Mouse (Mus musculus): ENCODE measurements around the gene Myo1d. TPM values are rescaled to one million over a fixed set of nuclear protein-coding genes. Genes with fewer than 3 reads are reported as not detected.

The Myo1d gene
- polyA plus RNA-seq, 3 experiments from 2014 or later, result 0.71 to 0.86 (median 0.77) TPM

DNA sequence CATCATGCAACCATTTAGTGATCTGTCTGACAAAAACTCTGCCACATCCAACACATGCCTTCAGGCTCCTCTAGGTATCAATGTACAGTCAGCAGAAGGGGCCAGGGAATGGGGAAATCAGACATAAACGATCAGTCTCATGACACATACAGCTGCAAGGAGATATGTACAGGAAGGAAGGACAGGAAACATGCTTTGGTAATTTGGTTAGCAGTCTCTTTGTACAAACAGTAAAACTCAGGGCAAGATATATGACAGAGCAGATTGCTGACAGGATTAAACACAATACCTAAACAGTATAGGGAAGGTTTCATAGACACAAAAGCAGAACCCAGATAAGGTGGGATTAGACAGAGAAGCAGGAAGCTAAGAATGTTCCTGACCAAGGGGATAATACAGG is 60.8 kb downstream of the Myo1d start:
- no peak for ATAC-seq

DNA sequence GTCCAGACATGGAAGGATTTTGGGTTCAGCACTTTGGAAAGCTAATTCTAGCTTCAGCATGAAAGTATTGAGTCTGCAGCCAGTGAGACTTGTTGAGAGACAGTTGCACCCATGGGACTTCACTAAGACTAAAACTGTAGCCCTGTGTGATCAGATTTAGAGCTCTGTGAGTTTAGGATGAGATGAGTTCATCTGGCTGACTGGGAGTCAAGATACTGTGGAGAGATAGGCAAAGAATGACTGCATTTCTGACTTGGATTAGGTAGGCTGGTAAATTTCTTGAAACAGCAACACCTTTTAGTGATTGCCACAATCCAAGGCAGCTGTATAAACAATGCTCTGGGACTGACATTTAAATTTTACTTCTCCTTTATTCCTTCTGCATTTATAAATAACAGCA is 61.8 kb downstream of the Myo1d start:
- ATAC-seq, result no peak

DNA sequence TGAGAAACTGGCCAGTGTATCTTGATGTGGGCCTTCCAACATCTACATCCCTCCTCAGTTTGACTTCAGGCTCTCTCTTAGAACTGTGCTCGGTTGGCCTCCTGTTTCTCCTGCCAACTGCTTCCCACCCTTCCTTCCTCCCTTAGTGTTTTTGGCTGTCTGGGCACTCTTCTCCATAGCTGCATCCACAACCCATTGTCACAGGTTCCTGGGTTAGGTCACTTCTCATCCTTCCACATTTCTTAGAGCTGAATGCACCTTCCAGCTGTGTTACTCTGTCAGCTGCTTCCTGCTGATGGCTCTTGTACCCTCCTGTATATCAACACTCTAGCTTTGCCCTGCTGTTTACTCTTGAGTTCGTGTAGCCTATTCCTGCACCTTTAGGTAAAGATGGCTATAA is 64.7 kb downstream of the Myo1d start:
- no peak for ATAC-seq

DNA sequence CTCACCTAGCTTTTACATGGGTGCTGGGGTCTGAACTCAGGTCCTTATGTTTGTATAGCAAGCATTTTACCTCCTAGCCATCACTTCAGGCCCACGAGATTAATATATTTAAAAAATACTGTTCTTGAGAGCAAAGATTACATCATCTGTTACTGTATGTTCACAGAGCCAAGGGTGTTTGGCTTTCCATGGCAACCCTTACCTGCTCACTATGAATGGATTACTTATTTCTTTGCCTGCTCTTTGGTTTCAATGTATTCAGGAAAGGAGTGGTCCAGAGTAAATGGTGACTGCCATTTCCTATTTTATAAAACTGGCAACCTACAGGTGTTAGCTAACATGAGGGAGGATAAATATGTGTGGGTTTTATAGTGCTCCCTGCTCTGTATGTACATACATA is 66.1 kb downstream of the Myo1d start:
- no peak for ATAC-seq

DNA sequence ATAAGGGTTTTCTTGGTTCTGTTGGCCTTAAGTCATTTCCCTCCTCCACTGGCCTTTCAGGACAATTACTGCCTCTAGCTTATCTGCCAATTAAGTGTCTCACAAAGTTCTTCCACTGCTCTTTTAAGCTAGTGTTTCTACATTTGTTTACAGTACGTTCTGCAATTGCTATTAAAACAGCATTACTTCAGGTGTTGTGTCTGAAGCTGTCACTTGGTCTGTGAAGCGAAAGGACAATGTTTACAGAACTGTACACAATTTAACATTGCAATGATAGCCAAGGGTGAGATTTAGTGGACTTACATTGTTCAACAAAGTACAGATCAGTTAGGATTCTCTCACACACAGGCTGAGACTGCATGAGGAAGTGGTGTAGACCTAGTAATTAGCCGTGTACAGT is 67.6 kb downstream of the Myo1d start:
- no peak for ATAC-seq

DNA sequence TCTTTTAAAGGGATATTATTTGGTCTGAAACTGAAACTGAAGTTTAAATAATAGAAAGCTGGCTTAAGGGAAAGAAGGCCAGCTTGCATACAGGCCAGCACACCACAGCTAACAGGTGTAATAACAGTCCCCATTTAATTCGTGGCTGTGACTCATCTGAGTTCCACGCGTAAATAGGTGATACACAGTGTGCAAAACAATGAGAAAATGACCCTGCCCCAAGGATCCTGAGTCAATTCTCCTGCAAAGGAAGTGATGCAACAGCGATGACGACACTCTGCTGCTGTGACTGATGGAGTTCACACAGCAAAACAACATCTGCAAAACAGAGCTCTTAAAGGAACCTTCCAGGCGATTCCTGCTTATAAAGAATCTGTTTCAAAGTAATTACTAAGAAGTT is 68.5 kb downstream of the Myo1d start:
- no peak for ATAC-seq

DNA sequence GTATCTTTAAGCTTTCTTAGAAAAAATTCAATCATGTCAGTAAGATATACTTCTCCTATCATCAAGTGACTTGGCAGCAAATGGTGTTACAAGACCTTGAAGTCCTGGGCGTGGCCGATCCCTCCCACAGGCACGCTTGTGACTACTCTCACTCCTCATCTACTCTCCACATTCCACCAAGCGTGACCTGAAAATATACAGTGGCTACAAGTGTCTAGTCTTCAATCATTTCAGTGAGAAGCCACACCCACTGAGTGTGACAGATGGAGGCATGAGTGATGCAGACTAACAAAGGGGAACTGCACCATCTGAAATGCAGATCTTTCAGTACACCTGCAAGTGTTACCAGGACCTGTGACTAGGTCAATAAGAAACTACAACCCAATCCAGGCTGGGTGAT is 79.2 kb downstream of the Myo1d start:
- ATAC-seq, result no peak

DNA sequence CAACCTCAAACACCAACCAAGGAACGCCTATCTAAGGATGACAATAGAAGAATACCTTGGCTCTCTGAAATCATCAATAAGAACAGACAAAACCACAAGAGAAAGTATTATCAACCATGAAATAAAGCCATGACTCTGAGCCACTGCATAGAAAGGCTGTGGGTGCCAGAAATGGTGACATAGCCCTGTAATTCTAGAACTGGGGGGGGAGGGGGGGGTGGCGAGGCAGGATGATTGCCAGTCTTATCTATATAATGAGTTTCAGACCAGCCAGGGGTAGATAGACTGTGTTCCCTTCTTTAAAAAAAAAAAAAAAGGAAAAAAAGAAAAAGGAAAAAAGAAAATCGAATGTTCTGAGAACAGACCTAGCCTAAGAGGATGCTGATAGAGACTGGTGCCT is 81.1 kb downstream of the Myo1d start:
- no peak for ATAC-seq

DNA sequence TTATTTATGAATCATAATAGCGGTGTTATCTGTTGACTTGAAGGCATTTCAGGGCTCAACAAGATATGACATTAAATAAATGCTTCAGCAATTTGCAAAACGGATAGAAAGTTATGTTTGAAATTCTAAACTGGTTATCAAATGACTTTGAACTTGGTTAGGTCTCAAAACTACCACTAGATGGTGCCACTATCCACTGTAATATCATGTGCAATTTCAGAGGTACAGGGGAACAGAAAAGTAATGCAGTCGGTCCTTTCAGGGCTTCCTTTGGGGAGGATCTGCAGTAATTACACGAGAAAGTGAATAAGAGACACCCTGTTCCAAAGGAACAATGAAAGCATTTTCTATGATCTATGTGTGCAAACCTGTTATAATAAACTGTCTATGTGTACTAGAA is 83.5 kb downstream of the Myo1d start:
- no peak for ATAC-seq

DNA sequence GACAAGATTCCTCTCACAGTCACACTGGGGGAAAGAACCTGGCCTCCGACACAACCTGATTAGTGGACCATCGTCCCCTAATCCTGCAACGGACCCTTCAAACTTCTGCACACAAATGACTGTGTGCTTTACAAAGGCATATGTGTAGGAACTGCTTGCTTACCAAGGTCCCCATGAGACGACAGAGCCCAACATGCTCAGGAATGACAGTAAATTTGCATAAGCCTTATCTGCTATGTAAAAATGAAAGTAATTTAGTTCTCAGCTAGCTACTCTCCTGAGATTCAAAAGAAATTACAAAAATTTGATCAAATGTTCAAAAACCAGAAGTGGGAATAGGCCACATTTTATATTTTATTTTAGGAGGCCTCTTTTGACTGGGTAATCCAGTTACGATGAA is 95.2 kb downstream of the Myo1d start:
- no peak for ATAC-seq

DNA sequence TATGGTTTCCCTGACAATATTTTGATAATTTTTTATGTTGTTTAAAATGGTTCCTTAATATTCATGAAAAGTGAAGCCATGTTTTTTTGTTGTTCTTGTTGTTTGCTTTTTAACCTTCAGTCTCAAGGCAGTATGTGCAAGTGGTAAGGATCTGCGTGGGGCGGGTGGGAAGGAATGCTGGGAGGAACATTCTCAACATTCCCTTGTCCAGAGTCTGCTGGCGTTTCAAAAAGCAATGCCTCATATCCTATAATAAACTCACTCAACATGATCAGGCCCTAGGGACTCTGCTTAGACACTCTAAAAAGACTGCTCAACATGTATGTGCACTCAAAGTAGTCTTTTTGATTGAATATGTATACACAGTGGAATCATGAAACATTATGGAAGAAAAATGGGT is 97.1 kb downstream of the Myo1d start:
- no peak for ATAC-seq

DNA sequence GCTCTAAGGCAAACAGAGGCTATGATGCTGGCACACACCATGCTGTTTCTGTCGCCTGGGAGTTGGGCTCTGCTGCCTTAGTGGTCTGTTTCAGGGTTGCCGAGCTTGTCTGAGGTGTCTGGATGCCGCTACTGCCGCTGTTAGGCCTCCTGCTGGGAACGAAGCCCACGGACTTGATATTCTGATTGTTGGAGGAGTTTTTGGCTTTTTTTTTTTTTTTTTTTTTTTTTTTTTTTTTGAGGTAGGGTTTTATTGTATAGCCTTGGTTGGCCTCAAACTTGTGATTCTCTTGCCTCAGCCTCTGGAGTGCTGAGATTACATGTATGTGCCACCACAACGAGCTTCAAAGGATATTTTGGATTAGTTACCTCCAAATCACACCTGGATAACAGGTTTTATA is 106.8 kb downstream of the Myo1d start:
- no peak for ATAC-seq

DNA sequence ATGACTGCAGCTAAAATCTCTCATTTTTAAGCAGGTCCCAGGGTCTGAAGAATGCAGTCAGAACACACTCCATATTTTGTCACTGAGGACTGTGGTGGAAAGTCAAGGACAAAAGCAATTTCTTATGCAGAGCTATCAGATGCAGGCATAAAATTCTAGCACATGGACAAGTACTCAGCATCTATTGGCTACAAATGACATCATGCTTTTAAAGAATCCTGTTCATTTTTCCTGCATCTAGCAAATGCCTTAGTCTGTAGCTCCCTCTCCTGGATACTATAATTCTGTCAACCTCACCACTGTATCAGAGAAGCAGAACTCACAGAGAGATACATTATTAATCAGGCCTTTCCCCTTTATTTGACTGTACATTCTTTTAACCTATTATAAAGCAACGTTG is 109.4 kb downstream of the Myo1d start:
- ATAC-seq, result peak; percentile 63

DNA sequence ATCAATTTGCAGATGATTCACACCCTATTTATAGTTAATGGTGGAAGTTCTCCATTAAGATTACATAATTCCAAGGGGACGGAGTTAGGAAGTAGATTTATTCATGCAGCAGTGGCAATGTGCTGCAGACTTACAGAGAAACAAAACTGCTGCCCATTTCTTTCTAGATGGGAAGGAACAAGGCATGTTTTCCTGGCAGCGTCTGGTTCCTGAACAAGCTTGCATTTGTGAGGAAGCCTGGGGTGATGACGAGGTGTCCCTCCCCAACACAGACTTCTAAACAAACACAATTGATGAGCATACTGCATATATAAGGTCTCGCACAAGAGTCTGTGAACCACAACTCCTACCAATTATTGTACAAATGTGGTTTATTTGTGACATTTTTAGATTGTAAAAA is 109.9 kb downstream of the Myo1d start:
- ATAC-seq, result no peak

DNA sequence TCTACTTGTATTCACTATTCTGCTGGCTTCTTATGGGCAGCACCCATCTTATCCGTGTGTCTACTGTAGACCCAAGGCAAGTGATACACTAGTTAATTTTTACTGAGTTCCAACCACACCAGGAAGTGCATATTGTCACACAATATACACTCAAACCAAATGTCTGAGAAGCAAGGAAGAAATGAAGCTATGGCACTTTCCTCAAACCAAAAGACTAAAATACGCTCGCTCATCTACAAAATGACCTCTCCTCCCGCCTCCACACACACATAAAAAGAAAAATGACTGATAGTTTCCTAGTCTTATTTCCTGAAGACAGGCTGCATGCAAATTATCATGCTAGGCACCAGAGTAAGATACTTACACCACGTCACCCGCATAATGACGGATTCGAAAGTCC is 113.6 kb downstream of the Myo1d start:
- peak; percentile 69 for ATAC-seq

DNA sequence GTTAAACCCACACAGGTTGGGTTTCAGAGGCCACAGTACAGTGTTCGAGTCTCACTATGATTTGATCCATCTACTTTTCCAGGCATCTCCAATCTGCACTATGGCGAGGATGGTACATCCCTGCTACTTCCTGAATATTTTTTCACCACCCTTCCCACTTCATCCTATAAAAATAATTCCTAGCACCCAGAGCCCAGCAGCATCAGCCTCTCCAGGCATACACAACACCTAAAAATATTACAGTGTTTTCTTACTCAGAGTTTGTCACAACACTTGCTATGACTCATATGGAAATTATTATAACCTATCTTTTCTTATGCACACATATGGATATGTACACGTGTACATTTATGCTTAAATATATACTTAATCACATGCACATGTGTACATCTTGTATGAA is 115.6 kb downstream of the Myo1d start:
- no peak for ATAC-seq

DNA sequence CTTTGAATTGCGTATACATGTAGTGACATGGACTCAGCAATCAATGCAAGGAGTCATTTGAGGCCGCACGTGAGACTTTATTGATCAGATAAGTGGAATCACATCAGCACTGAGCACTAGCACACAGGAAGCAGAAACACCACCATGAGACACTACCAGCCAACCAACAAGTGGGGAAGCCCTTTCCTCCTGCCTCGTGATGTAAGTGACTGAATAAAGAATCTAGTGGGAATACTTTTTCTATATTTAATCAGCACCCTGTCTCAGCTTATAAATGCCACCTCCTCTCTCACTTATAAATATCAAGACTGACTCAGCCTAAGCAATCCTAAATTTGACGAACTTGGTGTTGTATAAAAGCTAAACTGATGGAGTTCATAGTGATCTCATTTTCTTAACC is 134.7 kb downstream of the Myo1d start:
- no peak for ATAC-seq

DNA sequence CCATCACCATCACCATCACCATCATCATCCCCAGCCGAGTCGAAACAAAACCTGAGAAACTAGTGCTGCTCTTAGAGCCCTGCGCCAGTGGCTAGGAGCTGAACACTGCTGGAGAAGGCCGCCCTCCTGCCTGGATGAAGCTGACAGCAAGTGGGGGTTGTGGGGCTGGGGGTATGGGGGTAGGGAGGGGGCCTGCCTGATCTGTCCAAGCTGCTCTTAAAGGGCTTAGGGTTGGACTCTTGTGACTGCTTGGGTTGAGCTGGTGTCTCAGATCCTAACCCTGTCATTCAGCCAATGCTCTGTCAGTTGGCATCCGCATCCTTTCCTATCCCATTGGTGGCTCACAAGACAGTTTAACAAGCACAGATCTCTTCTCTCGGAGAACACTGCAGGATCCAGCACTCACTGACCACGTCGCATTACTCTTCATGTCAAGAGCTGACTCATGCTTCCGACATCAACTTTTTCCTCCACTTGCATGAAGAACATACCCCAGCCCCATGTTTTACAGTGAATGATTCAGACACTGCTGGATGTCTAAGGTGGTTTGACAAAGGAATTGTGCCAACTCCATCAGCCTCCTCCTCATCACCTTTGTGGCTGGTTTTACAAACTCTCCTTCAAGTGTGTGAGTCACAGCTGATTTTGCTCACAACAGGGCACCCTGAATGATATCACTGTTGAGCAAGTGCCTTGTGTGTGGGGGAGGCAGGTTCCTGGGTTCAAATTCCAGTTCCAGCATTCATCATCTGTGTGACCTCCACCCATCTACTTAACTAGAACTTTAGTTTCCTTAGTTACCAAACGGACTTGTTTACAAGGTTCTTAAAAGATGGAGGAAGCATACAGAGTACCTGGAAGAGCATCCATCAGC is 150.6 kb downstream of the Myo1d start:
- ATAC-seq, result no peak

DNA sequence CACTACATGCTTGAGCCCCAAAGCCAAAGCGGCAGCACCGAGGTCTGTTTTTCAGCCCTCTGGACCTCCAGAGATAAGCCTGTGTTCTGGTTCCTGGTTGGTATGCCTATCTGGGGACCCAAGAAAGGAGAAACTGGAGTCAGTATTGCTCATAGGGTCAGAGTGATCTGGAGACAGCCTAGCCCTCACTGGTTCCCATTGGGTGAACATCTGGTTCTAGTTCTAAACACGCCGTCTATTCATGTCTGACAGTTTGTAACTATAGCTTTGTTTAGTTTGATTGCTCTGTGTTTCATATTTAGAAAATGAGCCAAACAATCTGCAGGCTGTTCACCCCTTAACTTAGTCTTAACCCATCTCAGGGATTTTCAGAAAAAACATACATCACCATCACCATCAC is 151.2 kb downstream of the Myo1d start:
- no peak for ATAC-seq

DNA sequence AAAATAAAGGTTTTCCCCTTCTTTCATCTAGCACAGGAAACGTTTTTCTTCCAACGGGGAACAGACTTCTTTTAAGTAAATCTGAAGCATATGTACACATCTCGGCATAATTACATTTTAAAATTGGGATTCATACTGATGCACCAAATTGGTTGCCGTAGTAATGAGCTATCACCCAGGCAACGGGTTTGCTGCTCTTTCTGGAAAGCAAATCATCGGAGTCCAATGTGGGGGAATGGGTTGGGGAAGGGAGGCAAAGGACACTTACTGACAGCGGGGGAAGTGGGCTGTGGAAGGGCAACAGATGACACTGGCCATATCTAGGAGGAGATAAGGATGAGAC is 156.8 kb downstream of the Myo1d start:
- no peak for ATAC-seq

DNA sequence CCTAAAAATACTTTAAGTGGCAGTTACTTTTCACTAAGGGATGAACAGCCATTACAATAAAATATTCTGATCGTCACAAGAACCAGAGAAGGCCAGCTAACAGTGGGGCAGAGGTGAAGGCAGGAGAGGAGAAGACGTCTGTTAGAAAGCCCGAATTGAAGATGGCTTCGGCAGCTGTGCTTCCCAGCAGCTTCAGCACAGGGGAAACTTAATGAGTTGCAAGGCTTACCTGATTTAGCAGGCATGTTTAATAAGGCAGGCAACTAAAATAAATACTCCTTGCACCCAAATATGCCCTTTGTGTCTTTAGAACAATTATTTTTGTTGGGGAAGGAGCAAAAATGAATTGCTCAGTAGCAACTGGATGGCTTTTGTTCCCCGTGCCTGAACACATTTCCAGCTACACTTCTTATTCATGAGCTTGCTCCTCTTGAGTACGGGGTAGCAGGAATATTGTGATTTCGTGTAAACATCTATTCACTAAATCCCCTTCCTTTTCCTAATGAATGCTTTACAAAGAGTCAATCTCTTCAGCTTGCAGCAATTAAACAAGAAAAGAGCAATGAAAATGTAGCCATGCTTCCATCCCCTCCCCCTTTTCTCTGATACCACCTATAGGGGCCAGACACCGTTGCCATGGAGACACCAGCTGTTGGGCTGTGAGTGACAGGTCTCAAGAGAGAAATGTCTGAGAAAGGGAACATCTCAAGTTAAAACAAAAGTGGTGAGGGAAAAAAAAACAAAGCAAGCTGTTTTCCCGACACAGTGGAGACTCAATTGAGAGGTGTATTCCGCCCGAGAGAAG is 157.4 kb downstream of the Myo1d start:
- no peak for ATAC-seq

DNA sequence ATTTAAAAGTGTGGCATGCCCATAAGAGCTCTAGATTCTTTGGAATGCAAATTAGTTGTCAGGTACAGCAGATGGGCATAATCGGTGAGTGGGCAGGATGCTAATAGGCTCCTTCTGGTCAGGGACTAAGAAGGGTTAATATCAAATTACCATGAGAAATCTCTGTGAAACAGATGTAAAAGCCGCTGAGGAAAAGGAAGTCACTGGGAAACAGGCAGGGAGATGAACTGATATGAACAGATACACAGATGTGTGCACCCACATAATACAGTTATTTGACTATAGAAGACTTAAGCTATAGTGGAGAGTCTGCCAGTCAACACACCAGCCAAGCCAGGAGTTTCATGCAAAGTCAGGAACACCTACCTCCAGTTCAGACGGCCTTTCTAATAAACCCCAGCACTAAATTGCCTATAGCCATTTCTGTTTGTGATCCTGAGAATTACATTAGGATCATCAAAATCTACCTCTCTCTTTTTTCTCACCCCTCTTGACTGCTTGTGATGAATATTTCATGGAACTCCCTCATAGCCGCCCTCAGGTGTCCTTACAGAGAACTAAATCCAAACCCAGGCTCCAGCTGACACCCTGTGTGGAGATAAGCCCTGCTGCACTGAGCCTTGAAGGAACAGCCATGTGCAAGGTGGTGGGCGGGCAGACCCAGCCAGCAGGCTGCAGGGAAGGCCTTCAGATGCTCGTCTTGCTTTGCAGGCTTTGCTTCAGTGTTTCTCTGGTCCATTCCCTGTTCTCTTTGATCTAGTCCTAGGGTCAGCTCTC is 164.7 kb downstream of the Myo1d start:
- ATAC-seq, result no peak

DNA sequence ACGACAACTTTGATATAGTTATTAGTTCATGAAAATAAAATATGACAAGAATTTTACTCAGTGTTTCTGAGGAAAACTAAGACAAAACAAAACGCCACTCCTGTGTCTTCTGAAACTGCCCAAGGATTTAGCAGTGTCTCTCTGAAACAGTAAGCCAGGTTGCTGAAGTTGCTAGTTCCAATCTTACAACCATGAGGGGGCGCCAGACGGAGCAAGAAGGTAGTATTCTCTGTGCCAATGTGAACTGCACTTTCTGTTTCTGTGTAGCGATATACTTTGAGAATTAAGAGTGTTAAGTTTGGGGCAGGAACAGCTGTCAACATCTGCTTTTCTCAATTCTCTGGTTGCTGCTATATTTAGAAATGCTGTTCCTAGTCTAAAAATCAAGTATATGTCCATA is 165.4 kb downstream of the Myo1d start:
- ATAC-seq, result peak; percentile 50

DNA sequence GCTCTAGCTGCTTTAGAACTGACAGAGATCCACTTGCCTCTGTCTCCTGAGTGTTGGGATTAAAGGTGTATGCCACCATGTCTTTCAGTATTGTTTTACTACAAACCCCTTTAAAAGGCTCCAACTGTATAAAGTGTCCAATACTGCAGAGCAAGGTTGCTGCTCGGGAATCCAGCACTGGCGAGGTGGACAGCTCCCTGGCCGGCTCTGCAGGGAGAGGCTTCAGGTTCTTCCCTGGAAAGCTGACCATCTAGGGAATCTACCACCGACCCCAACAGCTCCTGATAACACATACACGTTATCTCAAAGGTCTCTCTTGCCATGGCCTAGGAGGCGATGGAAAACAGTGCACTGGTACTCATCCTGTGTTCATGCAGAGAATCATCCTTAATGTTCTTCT is 166.3 kb downstream of the Myo1d start:
- ATAC-seq, result no peak
